Mouse (Mus musculus) adrenal gland, postnatal 14 days (tissue): ENCODE measurements around the gene Cap2. TPM values are rescaled to one million over a fixed set of nuclear protein-coding genes. Genes with fewer than 3 reads are reported as not detected.

Experiments
- DNase-seq: peaks from one replicate; pipeline ENCODE4 v3.0.0; 2021; ENCODE audit warnings: mixed read lengths
- long read RNA-seq, 2 experiments: library from polyadenylated mRNA; stranded (forward); transcript quantifications; one replicate each; pipeline ENCODE4 v2.0.0; 2021
- total RNA-seq: library from RNA; stranded (reverse); gene quantifications from 2 replicates; pipeline ENCODE4 v1.2.3, GENCODE M21; 2021

The Cap2 gene
- 2.4 and 3.0 TPM in 2 replicates for total RNA-seq
- long read RNA-seq, experiment 1 = 0 reads
- long read RNA-seq, experiment 2 = 0 reads

- peak; percentile 80 for DNase-seq
Observed at GRCm38 (mm10) chr13:46501800-46502389, at the start of gene Cap2. Gene Cap2, plus strand, starts transcription at chr13:46501848.

- no peak for DNase-seq
Observed at GRCm38 (mm10) chr13:46459546-46459945, 42.1 kb upstream of the Cap2 start.

DNA sequence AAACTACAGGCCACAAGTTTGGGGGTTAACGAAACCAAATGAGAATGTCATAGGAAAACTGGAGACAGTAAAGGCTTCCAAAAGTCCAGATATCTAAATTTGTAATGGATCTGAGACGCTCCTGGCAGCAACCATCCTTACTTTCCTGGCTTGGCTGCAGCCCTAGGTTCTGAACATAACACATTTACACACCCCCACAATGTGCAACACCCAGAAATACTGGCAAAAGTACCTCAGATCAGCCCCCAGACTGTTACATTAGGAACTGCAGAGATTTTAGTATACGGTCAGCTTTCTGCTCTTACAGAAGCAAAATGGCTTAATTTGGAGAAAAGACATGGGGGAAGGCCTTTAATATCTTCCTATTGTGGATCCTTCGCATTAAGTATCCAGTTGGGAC lies 39.4 kb upstream of the Cap2 start:
- no peak for DNase-seq

GRCm38 (mm10) chr13:46463764-46464163 lies 37.9 kb upstream of the Cap2 start:
- DNase-seq = no peak

DNA sequence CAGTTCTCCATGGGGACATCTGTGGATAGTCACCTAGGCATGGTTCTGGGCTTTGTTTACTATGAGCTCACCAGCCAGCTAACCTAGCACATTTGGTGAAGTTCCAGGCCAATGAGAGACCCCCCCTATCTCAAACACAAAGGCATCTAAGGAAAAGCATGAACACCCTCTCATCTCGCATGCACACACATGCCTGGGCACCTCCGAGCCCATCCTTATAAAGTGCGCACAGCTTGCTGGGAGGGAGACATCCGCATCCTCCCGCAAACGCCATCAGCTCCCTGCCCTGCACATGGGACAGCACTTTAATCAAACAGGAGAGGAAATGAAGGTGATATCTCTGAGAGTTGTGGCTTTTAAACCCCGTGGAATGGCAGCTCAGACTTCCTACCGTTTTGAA lies 33.4 kb upstream of the Cap2 start:
- no peak for DNase-seq

- DNase-seq = no peak
Observed at GRCm38 (mm10) chr13:46469536-46469935, 32.1 kb upstream of the Cap2 start.

- no peak for DNase-seq
Observed at GRCm38 (mm10) chr13:46481271-46481670, 20.4 kb upstream of the Cap2 start.

GRCm38 (mm10) chr13:46485605-46486004 lies 16.0 kb upstream of the Cap2 start:
- no peak for DNase-seq

DNA sequence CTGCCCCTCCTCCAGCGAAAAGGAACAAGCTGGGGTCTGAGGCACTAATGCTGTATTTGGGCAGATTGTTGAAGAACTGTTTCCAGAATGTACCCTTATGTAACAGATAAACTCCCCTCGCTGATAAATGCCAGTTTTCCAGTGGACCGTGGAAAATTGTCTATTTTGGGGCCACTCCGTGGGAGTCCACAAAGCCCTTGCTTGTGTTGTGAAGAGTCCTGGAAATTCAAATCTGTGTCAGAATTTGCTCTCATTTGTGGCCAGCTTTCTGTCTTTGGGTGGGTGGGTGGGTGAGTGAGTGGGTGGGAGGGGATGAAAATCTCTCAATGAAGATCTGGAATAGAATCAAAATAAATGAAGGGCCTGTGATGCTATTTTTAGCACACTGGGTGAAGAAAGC lies 13.5 kb upstream of the Cap2 start:
- no peak for DNase-seq

DNA sequence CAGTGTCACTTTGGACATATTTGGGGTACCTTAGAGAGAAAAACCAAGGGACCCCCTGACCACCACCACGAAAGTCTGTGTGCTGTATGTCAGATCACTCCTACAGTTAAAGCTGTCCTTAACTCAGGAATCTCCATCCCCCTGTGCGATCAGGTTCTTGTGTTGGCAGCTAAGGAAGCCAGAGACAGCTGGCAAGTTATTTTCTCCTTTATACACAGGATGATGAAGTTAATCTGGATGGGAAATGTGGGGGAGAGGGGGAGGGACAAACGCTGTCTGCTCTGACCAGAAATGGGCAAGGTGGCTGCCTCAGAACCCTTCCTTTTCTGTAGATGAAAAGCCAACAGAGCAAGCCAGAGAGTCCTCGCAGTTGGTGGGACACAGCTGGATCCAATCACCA lies 11.0 kb upstream of the Cap2 start:
- DNase-seq = no peak

GRCm38 (mm10) chr13:46502390-46502891 lies 793 bp downstream of the Cap2 start:
- peak; percentile 21 for DNase-seq

DNA sequence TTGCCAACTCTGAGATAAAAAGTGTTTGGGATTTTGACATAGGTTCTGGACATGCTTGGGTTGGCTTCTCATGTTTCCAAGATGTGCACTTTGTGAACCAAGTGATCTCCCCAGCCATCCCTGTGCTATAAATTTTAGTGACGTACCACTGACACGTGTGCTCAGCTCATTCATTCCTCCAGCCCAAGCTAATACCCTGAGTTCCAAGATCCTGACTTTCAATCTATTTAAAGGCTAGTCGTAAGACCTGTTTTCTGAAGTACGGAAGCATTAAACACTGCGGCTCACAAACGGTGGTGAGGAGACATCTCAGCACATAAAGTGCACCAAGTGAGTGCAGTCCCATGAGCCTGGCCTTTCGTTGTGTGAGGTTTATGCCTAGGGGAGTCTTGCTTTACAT lies 6.3 kb downstream of the Cap2 start:
- no peak for DNase-seq

- DNase-seq = no peak
Observed at GRCm38 (mm10) chr13:46508823-46509222, 7.2 kb downstream of the Cap2 start.

DNA sequence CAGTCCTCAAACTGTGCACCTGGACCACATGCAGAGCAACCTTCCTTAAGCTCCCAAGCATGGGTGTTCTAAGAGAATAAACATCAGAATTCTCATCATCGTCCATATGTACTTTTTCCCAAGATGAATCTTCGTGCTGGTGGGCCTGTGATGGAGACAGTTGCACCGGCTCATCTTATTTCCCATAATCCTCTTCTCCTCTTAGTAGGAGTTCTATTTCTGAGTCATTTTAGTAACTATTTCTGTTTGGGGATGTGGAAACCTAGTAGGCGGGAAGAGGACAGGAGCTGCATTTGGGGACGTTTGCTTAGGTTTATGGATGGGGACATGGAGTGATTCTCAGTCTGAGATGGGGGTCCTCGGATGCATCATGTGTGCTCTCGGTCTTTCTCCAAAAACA lies 8.8 kb downstream of the Cap2 start:
- no peak for DNase-seq

GRCm38 (mm10) chr13:46514484-46514883 lies 12.8 kb downstream of the Cap2 start:
- DNase-seq = no peak

DNA sequence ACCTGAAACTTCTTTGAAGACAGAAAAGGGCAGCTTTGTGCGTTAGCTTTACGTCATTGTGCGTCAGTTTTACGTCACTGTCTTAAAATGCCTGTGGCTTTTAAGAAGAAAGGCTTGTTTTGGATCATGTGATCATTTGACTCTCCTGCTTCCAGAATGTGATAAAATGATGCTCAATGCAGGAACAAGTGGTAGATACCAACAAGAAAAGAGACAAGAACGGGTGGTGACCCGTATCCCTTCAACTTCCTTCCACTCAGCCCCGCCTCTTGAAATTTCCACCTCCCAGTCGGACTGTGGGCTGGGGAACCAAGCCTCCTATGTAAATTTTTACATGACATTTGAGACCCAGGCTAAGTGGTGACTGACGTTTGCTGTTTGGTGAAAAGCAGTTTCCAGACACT lies 13.5 kb downstream of the Cap2 start:
- no peak for DNase-seq

DNA sequence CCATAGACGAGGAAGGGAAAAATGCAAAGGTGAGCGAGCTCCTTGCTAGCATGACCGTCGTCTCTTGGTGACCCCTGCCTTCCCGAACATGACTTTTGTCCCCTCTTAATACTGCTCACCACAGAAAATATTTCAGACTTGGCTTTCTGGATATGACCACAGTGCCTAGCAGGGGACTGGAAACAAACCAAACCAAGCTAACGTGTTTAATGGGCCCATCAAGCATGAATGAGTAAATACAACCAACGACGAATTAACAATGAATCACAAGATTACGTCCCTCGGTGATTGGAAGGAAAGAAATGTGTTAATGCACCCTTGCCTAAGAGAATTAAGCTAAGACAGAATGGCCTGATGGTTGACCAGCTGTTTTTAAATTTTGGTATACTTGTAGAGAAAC lies 13.9 kb downstream of the Cap2 start:
- no peak for DNase-seq

DNA sequence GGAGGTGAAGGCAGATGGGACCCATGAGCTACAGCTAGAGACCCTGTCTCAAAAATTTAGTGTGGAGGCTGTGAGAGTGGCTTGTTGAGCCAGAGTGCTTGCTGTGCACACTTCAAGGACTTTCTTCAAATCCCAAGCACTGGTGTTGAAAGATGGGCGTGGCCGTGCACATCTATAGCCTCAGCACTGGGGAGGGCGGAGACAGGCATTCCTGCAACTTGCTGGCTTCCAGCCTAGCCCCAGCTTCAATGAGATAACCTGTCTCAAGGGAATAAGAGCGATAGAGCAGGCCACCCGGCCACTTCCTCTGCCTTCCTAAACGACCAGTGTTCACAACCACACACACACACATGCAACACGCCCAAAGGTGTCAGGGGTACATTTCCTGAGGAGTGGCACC lies 14.5 kb downstream of the Cap2 start:
- no peak for DNase-seq

DNA sequence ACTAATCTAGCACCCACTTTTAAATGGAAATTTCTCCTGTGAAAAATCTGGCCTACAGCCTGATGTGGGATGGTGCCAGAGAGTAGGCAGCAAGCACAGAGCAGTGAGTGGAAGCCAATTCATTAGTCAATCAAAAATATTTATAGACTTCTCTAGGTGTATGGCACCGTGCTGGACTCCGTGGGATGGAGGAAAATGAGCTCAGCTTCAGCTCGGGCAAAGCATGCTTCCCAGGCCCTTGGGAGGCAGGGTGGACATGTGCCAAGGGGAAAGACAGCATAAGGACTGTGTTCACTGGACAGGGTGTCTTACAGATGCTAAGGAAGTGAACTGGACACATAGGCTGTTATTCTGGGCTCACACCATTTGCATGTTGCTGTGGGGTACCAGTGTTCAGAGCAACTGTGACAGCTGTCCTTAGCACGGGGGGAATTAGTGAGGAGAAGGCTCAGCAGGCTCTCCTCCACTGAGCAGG lies 15.6 kb downstream of the Cap2 start:
- DNase-seq = no peak

DNA sequence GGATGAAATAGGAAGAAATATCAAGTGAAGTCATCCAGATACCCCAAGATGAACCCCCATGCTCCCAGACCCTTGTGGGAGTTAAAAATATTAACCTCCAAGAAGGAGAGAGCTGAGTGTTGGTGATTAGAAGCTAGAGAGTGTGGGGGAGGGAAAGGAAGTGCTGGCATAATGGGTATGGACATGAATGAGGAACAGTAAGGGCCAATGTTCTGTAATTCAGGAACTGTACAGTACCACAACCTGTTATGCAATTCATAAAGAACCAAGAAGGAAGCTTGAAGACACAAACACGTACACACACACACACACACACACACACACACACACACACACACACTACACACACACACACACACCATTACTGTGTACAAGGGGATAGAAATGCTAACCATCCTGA lies 19.8 kb downstream of the Cap2 start:
- no peak for DNase-seq

DNA sequence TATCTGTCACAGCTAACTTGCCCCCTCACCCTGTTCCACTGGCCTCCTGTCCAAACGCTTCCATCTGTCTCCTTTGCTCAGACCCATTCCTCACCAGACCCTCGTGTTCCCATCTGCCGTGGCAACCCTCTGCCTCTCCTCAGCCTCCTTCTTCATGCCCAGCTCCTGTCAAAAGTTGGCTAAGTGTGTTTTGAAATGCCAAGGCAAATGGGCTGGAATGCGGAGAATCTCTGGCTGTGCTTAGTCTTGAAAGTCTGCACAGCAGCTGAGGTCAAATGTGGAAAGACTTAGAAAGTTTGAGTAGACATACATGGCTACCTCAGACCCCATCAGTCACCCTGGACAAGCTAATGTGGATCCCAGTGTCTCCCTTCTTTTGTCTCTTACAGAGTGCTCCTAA lies 21.1 kb downstream of the Cap2 start:
- DNase-seq = no peak

- no peak for DNase-seq
Observed at GRCm38 (mm10) chr13:46523235-46523634, 21.6 kb downstream of the Cap2 start.

DNA sequence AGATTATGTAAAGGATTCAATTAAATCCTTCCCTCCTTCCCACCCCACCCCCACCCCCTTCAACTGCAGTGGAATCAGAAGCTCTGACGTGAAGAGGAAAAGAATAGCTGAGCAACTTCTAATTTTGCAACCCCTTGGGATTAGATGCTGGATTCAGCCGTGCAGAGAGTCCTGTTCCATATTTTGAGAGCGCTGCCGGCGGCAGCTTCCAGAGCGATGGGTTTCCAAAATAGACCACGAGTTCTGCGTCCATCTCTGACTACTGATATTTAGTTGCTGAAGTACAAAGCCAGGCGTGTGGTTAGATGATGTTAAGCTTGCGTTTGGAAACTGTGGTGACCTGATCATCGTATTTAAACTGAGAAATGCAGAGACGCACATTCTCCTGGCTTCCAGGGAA lies 22.1 kb downstream of the Cap2 start:
- no peak for DNase-seq
